Mouse (Mus musculus) stomach, postnatal 0 days (tissue): ENCODE data around the gene Trak1.

ENCODE experiments used
- CTCF ChIP-seq: IDR thresholded peaks from 2 replicates; pipeline ENCODE4 v1.5.1; 2016; ENCODE audit warnings: antibody characterized with exemption, low read depth, mild to moderate bottlenecking, moderate library complexity
- EP300 ChIP-seq: optimal IDR thresholded peaks from 2 replicates; pipeline ENCODE3; 2016; ENCODE audit warnings: antibody characterized with exemption

- TF ChIP-seq CTCF: no peak
- TF ChIP-seq EP300: no peak
These were observed 222.7 kb downstream of the Trak1 start for GRCm38 (mm10) chr9:121520047-121520446.
